Mouse (Mus musculus) cerebellum, adult 2 months (tissue): ENCODE data around the gene Fam214a.

ENCODE experiments used
- CTCF ChIP-seq: fragments of 200-500 bp; IDR thresholded peaks from 2 replicates; pipeline ENCODE4 v1.5.1; 2011; ENCODE audit warnings: low read depth, mild to moderate bottlenecking, control low read depth, low read length, moderate library complexity, borderline replicate concordance; ENCODE audit not compliant: insufficient read depth
- POLR2A ChIP-seq: fragments of 200-500 bp; IDR thresholded peaks from 2 replicates; pipeline ENCODE4 v1.6.1; 2011; ENCODE audit warnings: low read length, control low read depth, borderline replicate concordance; ENCODE audit not compliant: insufficient read depth

GRCm38 (mm10) chr9:74994611-74995257, 42.0 kb downstream of the Fam214a start:
- TF ChIP-seq POLR2A, result no peak
- TF ChIP-seq CTCF, result no peak
